Mouse (Mus musculus) CH12.LX (cell line): ENCODE results near the gene Sgk2. TPM values are rescaled to one million over a fixed set of nuclear protein-coding genes. Genes with fewer than 3 reads are reported as not detected.

Experiments used
- DNase-seq: peaks from one replicate; pipeline ENCODE4 v3.0.0-alpha.2; 2013; ENCODE audit errors: extremely low read depth
- H3K27ac ChIP-seq: 2 replicates; pipeline ENCODE4 v1.5.1; 2012; ENCODE audit warnings: low read depth, mild to moderate bottlenecking, control low read depth, moderate library complexity; ENCODE audit not compliant: insufficient read depth
- H3K27me3 ChIP-seq: replicated peaks from 2 replicates; pipeline ENCODE3; 2012; ENCODE audit warnings: inconsistent platforms
- H3K36me3 ChIP-seq, 2 experiments: replicated peaks in 1 of 2; 2 replicates each; pipeline versions ENCODE3 to v1.6.1; 2012; ENCODE audit warnings: inconsistent platforms in 1 of 2, low read length in 1 of 2, mild to moderate bottlenecking in 1 of 2, mixed read lengths in 1 of 2, moderate library complexity in 1 of 2; ENCODE audit not compliant: control insufficient read depth in 1 of 2, insufficient read depth in 1 of 2
- H3K4me1 ChIP-seq, 2 experiments: 2 replicates each; pipeline ENCODE4 v1.6.1; 2012; ENCODE audit warnings: inconsistent platforms in 1 of 2, moderate library complexity in 1 of 2; ENCODE audit not compliant: insufficient read depth in 2 of 2, control insufficient read depth in 1 of 2
- H3K4me2 ChIP-seq: 2 replicates; pipeline ENCODE4 v1.6.1; 2012; ENCODE audit warnings: low read depth, mild to moderate bottlenecking, control low read depth; ENCODE audit not compliant: poor library complexity, insufficient read depth, severe bottlenecking
- H3K4me3 ChIP-seq, 3 experiments: fragments of 150-350 bp in 1 of 3; sonication (generic) in 1 of 3; replicated peaks in 1 of 3; 2 replicates each; pipeline versions ENCODE3 to v1.5.1; 2011 to 2012; ENCODE audit warnings: low read depth in 2 of 3, low read length in 2 of 3, mild to moderate bottlenecking in 2 of 3, moderate library complexity in 2 of 3, control low read depth in 1 of 3, improper control_type of control experiment in 1 of 3, inconsistent platforms in 1 of 3, mixed read lengths in 1 of 3; ENCODE audit not compliant: poor library complexity in 1 of 3
- H3K79me2 ChIP-seq: replicated peaks from 2 replicates; pipeline ENCODE4 v1.6.1; 2012; ENCODE audit warnings: mild to moderate bottlenecking, moderate library complexity; ENCODE audit not compliant: control insufficient read depth, poor library complexity, insufficient read depth, severe bottlenecking; ENCODE audit errors: extremely low read depth
- H3K9ac ChIP-seq: 2 replicates; pipeline ENCODE4 v1.6.1; 2012; ENCODE audit warnings: low read depth, mild to moderate bottlenecking, control low read depth, moderate library complexity; ENCODE audit not compliant: insufficient read depth
- H3K9me3 ChIP-seq: replicated peaks from 2 replicates; pipeline ENCODE3; 2012; ENCODE audit warnings: low read length, inconsistent platforms, mixed read lengths
- BHLHE40 ChIP-seq: IDR thresholded peaks from 2 replicates; pipeline ENCODE4 v1.6.1; 2011; ENCODE audit warnings: mild to moderate bottlenecking, low read depth, low read length, improper control_type of control experiment
- CHD1 ChIP-seq: IDR thresholded peaks from 2 replicates; pipeline ENCODE4 v1.6.1; 2012; ENCODE audit warnings: low read depth, low read length, improper control_type of control experiment, inconsistent platforms
- E2F4 ChIP-seq: IDR thresholded peaks from 2 replicates; pipeline ENCODE4 v1.6.1; 2011; ENCODE audit warnings: low read depth, low read length, improper control_type of control experiment; ENCODE audit not compliant: insufficient replicate concordance
- ELF1 ChIP-seq: IDR thresholded peaks from 2 replicates; pipeline ENCODE4 v1.6.1; 2014; ENCODE audit warnings: low read depth, mild to moderate bottlenecking, inconsistent platforms, low read length, improper control_type of control experiment
- EP300 ChIP-seq: IDR thresholded peaks from 2 replicates; pipeline ENCODE4 v1.6.1; 2011; ENCODE audit warnings: low read length, improper control_type of control experiment
- ETS1 ChIP-seq: conservative IDR thresholded peaks from 2 replicates; pipeline ENCODE4 v1.6.1; 2012; ENCODE audit warnings: low read depth, mild to moderate bottlenecking, inconsistent platforms, low read length, improper control_type of control experiment, moderate library complexity
- GABPA ChIP-seq: IDR thresholded peaks from 2 replicates; pipeline ENCODE4 v1.6.1; 2012; ENCODE audit warnings: low read depth, low read length, improper control_type of control experiment, inconsistent platforms; ENCODE audit not compliant: insufficient replicate concordance
- IRF4 ChIP-seq: IDR thresholded peaks from 2 replicates; pipeline ENCODE4 v1.6.1; 2014; ENCODE audit warnings: low read depth, mild to moderate bottlenecking, inconsistent platforms, low read length, improper control_type of control experiment
- JUN ChIP-seq: IDR thresholded peaks from 2 replicates; pipeline ENCODE4 v1.6.1; 2011; ENCODE audit warnings: low read depth, mild to moderate bottlenecking, low read length, improper control_type of control experiment, moderate library complexity; ENCODE audit not compliant: insufficient read depth
- JUND ChIP-seq: conservative IDR thresholded peaks from 2 replicates; pipeline ENCODE4 v1.6.1; 2011; ENCODE audit warnings: low read depth, low read length, improper control_type of control experiment
- KAT2A ChIP-seq: IDR thresholded peaks from 2 replicates; pipeline ENCODE4 v1.6.1; 2012; ENCODE audit warnings: low read length, improper control_type of control experiment, inconsistent platforms; ENCODE audit not compliant: insufficient replicate concordance
- MAFK ChIP-seq: IDR thresholded peaks from 2 replicates; pipeline ENCODE4 v1.6.1; 2011; ENCODE audit warnings: low read length, improper control_type of control experiment; ENCODE audit not compliant: insufficient replicate concordance
- MAX ChIP-seq: IDR thresholded peaks from 2 replicates; pipeline ENCODE4 v1.6.1; 2011; ENCODE audit warnings: low read length, improper control_type of control experiment
- MAZ ChIP-seq: IDR thresholded peaks from 2 replicates; pipeline ENCODE4 v1.6.1; 2012; ENCODE audit warnings: low read depth, mild to moderate bottlenecking, inconsistent platforms, low read length, improper control_type of control experiment, moderate library complexity
- MXI1 ChIP-seq: IDR thresholded peaks from 2 replicates; pipeline ENCODE4 v1.6.1; 2011; ENCODE audit warnings: mild to moderate bottlenecking, low read depth, low read length, improper control_type of control experiment
- MYC ChIP-seq: IDR thresholded peaks from 2 replicates; pipeline ENCODE4 v1.6.1; 2011; ENCODE audit warnings: low read depth, mild to moderate bottlenecking, improper control_type of control experiment, low read length
- NELFE ChIP-seq: IDR thresholded peaks from 2 replicates; pipeline ENCODE4 v1.6.1; 2011; ENCODE audit warnings: low read depth, low read length, improper control_type of control experiment
- NRF1 ChIP-seq: IDR thresholded peaks from 2 replicates; pipeline ENCODE4 v1.6.1; 2014; ENCODE audit warnings: low read depth, mild to moderate bottlenecking, inconsistent platforms, low read length, improper control_type of control experiment, moderate library complexity
- PAX5 ChIP-seq: IDR thresholded peaks from 2 replicates; pipeline ENCODE4 v1.6.1; 2012; ENCODE audit warnings: low read length, inconsistent platforms, mixed read lengths
- POLR2A ChIP-seq: IDR thresholded peaks from 2 replicates; pipeline ENCODE4 v1.6.1; 2011; ENCODE audit warnings: low read depth, mild to moderate bottlenecking, improper control_type of control experiment, low read length
- POLR2AphosphoS2 ChIP-seq: IDR thresholded peaks from 2 replicates; pipeline ENCODE4 v1.6.1; 2011; ENCODE audit warnings: low read depth, low read length, improper control_type of control experiment
- RAD21 ChIP-seq: IDR thresholded peaks from 2 replicates; pipeline ENCODE4 v1.6.1; 2011; ENCODE audit warnings: low read depth, mild to moderate bottlenecking, low read length, improper control_type of control experiment, moderate library complexity
- RCOR1 ChIP-seq: conservative IDR thresholded peaks from 2 replicates; pipeline ENCODE4 v1.6.1; 2012; ENCODE audit warnings: low read depth, mild to moderate bottlenecking, inconsistent platforms, low read length, improper control_type of control experiment
- SIN3A ChIP-seq: IDR thresholded peaks from 2 replicates; pipeline ENCODE4 v1.6.1; 2012; ENCODE audit warnings: low read length, improper control_type of control experiment, inconsistent platforms
- SMC3 ChIP-seq: IDR thresholded peaks from 2 replicates; pipeline ENCODE4 v1.6.1; 2011; ENCODE audit warnings: low read depth, low read length, improper control_type of control experiment
- TBP ChIP-seq: conservative IDR thresholded peaks from 2 replicates; pipeline ENCODE4 v1.6.1; 2011; ENCODE audit warnings: low read depth, low read length, improper control_type of control experiment
- TCF12 ChIP-seq: IDR thresholded peaks from 2 replicates; pipeline ENCODE4 v1.6.1; 2014; ENCODE audit warnings: low read depth, mild to moderate bottlenecking, inconsistent platforms, low read length, improper control_type of control experiment
- ZC3H11A ChIP-seq: IDR thresholded peaks from 2 replicates; pipeline ENCODE4 v1.6.1; 2012; ENCODE audit warnings: low read depth, mild to moderate bottlenecking, inconsistent platforms, low read length, improper control_type of control experiment
- ZKSCAN1 ChIP-seq: IDR thresholded peaks from 2 replicates; pipeline ENCODE4 v1.6.1; 2012; ENCODE audit warnings: low read depth, inconsistent platforms, low read length, improper control_type of control experiment, borderline replicate concordance
- ZMIZ1 ChIP-seq: IDR thresholded peaks from 2 replicates; pipeline ENCODE4 v1.6.1; 2012; ENCODE audit warnings: low read depth, mild to moderate bottlenecking, inconsistent platforms, low read length, improper control_type of control experiment
- ZNF384 ChIP-seq: IDR thresholded peaks from 2 replicates; pipeline ENCODE4 v1.6.1; 2012; ENCODE audit warnings: low read depth, low read length, improper control_type of control experiment, inconsistent platforms
- dilution Hi-C: fragments of 300-500 bp; cut with MboI; formaldehyde crosslinking; loops from 2 replicates; pipeline ENCODE4 v1.14.3; 2020; ENCODE audit warnings: low sequenced_read_pairs; ENCODE audit not compliant: extremely low pct_unique_long_range_greater_than_20kb, extremely low pct_ligation_motif_present
- in situ Hi-C: fragments of 300-500 bp; cut with MboI; formaldehyde crosslinking; loops from 3 replicates; pipeline ENCODE4 v1.14.3; 2019; ENCODE audit warnings: low sequenced_read_pairs, low pct_ligation_motif_present, low pct_unique_long_range_greater_than_20kb, mixed read lengths
- polyA plus RNA-seq: library from polyadenylated mRNA; unstranded; fragments of >175 nt; gene quantifications from 2 replicates; pipeline ENCODE4 v1.2.1, GENCODE M21; 2012; ENCODE audit warnings: low read depth; ENCODE audit not compliant: insufficient read length
- total RNA-seq, 2 experiments: library from RNA; depleted of rRNA; stranded (reverse); fragments of 300-350 nt in 1 of 2; fragments of >200 nt in 1 of 2; gene quantifications; 2 replicates each; pipeline ENCODE4 v1.2.3; 2012 to 2014

The Sgk2 gene
- total and polyA plus RNA-seq, 3 experiments, result not detected

DNA sequence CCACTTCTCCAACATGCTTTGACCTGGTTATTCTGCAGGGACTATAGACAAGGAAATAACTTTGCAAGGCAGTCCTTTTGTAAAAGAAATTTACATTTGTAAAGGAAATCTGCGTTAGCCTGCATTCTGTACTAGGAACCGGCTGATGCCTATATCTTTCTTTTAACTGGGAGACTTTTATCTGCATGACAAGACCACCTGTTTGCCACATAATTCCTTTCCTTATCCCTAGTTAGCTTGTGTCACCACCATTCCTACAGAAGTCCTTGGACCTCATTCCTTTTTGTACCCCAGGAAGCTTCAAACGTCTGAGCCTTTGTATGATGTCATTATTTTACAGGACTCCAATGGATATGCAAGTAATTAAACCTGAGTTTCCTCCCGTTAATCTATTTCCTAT is 65.7 kb downstream of the Sgk2 start:
- peaks cover 6 to 37% of the 10 kb centered on the region in 2 experiments; a peak in 3 of 4 replicates for H3K4me1 ChIP-seq
- no peak overlapping the region for H3K27ac ChIP-seq
- no peak for DNase-seq
- in situ Hi-C loops (no loop called here), dilution Hi-C loops (no loop called here)
- H3K36me3 ChIP-seq, result peaks cover 3 to 24% of the 10 kb centered on the region in 2 experiments
- H3K9me3 ChIP-seq, result no peaks in the 10 kb centered on the region
- H3K4me3 ChIP-seq, result no peak overlapping the region
- H3K79me2 ChIP-seq, result peaks cover 25% of the 10 kb centered on the region
- H3K9ac ChIP-seq, result no peak overlapping the region
- H3K27me3 ChIP-seq, result no peaks in the 10 kb centered on the region
- no peak for TF ChIP-seq ZC3H11A
- no peak for TF ChIP-seq IRF4
- no peak for TF ChIP-seq MAFK
- no peak for TF ChIP-seq RAD21
- TF ChIP-seq CHD1, result no peak
- no peak for TF ChIP-seq JUN
- TF ChIP-seq ZKSCAN1, result no peak
- no peak for TF ChIP-seq GABPA
- TF ChIP-seq SIN3A, result no peak
- TF ChIP-seq POLR2AphosphoS2, result no peak
- H3K4me2 ChIP-seq, result no peak overlapping the region

DNA sequence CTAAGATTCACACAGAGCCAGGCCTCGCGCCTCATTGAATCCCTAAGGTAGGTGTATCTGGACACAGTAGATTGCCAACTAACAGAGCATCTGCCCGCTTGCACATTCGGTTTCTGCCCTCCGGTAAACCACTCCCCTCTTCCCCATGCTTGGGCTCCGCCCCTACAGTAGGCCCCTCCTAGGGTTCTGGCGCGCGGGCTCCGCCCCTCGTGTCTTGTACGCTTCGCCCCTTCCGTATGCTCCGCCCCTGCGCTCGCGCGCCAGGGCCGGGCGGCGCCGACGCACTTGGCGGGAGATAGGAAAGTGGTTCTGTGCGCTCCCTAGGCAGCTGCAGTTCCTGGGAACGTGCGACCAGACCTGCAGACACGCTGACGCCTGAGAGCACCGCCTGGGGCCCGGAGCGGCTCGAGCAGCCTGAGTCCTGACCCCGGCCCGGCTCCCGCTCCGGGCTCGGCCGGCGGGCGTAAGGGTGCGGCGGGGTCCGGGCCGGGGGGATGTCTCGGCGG is 67.3 kb downstream of the Sgk2 start, which contains the start of gene Mybl2:
Gene Mybl2 (plus strand): TSS at position 353 of the 506 bp plus-strand sequence.
- TF ChIP-seq ZMIZ1 (peak; percentile 67), NELFE (peak; percentile 70), MAFK (no peak), TCF12 (no peak; the same call in 1 of the 2 replicates), POLR2AphosphoS2 (no peak), ZNF384 (no peak), SMC3 (no peak), MYC (no peak), MAX (peak; percentile 59; the same call in 1 of the 2 replicates), EP300 (no peak), JUND (no peak), PAX5 (no peak), RCOR1 (no peak), MAZ (peak; percentile 56; the same call in 1 of the 2 replicates), SIN3A (peak; percentile 91), CHD1 (no peak), ELF1 (peak; percentile 83), GABPA (no peak), MXI1 (peak; percentile 81; the same call in 1 of the 2 replicates), TBP (peak; percentile 69; the same call in 1 of the 2 replicates), BHLHE40 (peak; percentile 60), NRF1 (peak; percentile 81), ETS1 (no peak), E2F4 (peak; percentile 93; the same call in 1 of the 2 replicates), POLR2A (peak; percentile 84), KAT2A (no peak)
- Histone ChIP-seq H3K4me3 (peak within 1 kb of the TSS; percentile 72 to 86 (median 82)), H3K27ac (peak within 1 kb of the TSS; percentile 70; the same call in 1 of the 2 replicates), H3K4me2 (peak within 1 kb of the TSS; percentile 75), H3K79me2 (peaks cover 37% of the 10 kb centered on the region), H3K4me1 (peaks cover 6 to 34% of the 10 kb centered on the region in 2 experiments; a peak in 3 of 4 replicates), H3K9ac (peak within 1 kb of the TSS; percentile 75), H3K27me3 (no peaks in the 10 kb centered on the region), H3K9me3 (no peaks in the 10 kb centered on the region), H3K36me3 (peaks cover 2 to 18% of the 10 kb centered on the region in 2 experiments)
- in situ Hi-C loops (no loop called here), dilution Hi-C loops (no loop called here)
- DNase-seq, result peak; percentile 95
